ENCODE assay signal across 14 mouse cellular contexts in the genomic region with DNA sequence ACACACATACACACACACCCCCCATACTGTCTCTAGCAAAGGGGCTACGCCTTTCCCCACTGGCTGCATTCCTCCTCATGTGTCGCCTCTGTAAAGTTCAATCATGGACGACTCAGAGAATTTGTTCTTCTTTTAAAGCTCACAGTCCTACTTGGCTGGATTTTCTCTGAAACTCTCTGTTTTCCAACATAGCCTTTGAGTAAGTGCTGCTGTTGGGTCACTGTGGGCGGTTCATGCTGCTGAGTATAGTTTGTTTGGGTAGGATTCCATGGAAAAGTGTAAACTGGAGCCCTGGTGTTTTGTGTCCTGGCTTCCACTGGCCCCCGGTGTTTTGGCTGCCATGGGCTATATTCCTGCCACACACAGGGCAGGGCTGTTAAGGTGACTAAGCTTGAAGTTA.
DNase-seq lines count a peak whose midpoint lies in the region; ATAC-seq and TF ChIP-seq lines count a peak whose summit lies in the region.
"Had no signal": no experiment of that assay in that cellular context is flagged by ENCODE, and none has a peak within 500 bp of the region (broad histone marks: within the 10 kb centered on the region; RNA-seq: fewer than 3 reads in every experiment).

No protein-coding gene starts in this region.

- 83% methylated on average over 5 of the region's 5 CpGs for WGBS in forebrain, embryonic 10.5 days
- 77% methylated on average over 5 of the region's 5 CpGs for WGBS in forebrain, embryonic 12.5 days
- 48% methylated on average over 5 of the region's 5 CpGs for WGBS in lung, embryonic 15.5 days
- WGBS in lung, adult 2 months = 48% methylated on average over 5 of the region's 5 CpGs
- WGBS in intestine, embryonic 15.5 days = 61% methylated on average over 5 of the region's 5 CpGs
- 50% methylated on average over 5 of the region's 5 CpGs for WGBS in stomach, embryonic 15.5 days

- H3K9ac ChIP-seq in forebrain, embryonic 12.5 days = no peak overlapping the region
- H3K9ac ChIP-seq in lung, embryonic 15.5 days = no peak overlapping the region
- H3K9ac ChIP-seq in intestine, embryonic 15.5 days = no peak overlapping the region
- no peak overlapping the region for H3K9ac ChIP-seq in stomach, embryonic 15.5 days

- H3K4me1 ChIP-seq in forebrain, embryonic 10.5 days = peaks cover 5% of the 10 kb centered on the region; the same call in 1 of the 2 replicates
- H3K4me1 ChIP-seq in forebrain, embryonic 12.5 days = peaks cover 9% of the 10 kb centered on the region
- H3K4me1 ChIP-seq in lung, embryonic 15.5 days = peaks cover 28% of the 10 kb centered on the region
- H3K4me1 ChIP-seq in lung, adult 2 months (ENCODE audit: control insufficient read depth, insufficient read depth, low read length) = peaks cover 6% of the 10 kb centered on the region
- peaks cover 8% of the 10 kb centered on the region for H3K4me1 ChIP-seq in intestine, embryonic 15.5 days (replicated peaks)
- H3K4me1 ChIP-seq in stomach, embryonic 15.5 days = peaks cover 22% of the 10 kb centered on the region

- H3K4me2 ChIP-seq in forebrain, embryonic 12.5 days = no peak overlapping the region
- H3K4me2 ChIP-seq in lung, embryonic 15.5 days = no peak overlapping the region
- no peak overlapping the region for H3K4me2 ChIP-seq in intestine, embryonic 15.5 days (replicated peaks)
- H3K4me2 ChIP-seq in stomach, embryonic 15.5 days = no peak overlapping the region

- H3K27me3 ChIP-seq in forebrain, embryonic 10.5 days (ENCODE audit: poor library complexity, severe bottlenecking) = no peaks in the 10 kb centered on the region
- no peaks in the 10 kb centered on the region for H3K27me3 ChIP-seq in forebrain, embryonic 12.5 days
- no peaks in the 10 kb centered on the region for H3K27me3 ChIP-seq in lung, embryonic 15.5 days
- H3K27me3 ChIP-seq in intestine, embryonic 15.5 days (replicated peaks) = no peaks in the 10 kb centered on the region
- no peaks in the 10 kb centered on the region for H3K27me3 ChIP-seq in stomach, embryonic 15.5 days (replicated peaks)

- TF ChIP-seq POLR2A in lung, adult 2 months (IDR thresholded peaks at IDR 0.05; ENCODE audit: borderline replicate concordance, extremely low read depth, low read depth, low read length) = no peak

- ATAC-seq in forebrain, embryonic 12.5 days (ENCODE audit: low FRiP score) = no peak
- no peak for ATAC-seq in lung, embryonic 15.5 days (ENCODE audit: borderline replicate concordance, extremely low read depth, low FRiP score, low TSS enrichment)
- 0 out of 2 replicates have a peak, but pooled peaks have one; percentile 13 for ATAC-seq in intestine, embryonic 15.5 days
- no peak for ATAC-seq in stomach, embryonic 15.5 days (ENCODE audit: insufficient read depth, low FRiP score, low read depth)
- ATAC-seq: activated CD4-positive, CD25-positive, alpha-beta regulatory T cell, adult 4 months had no signal

- no peak for DNase-seq in forebrain, embryonic 10.5 days (ENCODE audit: extremely low spot score, low spot score)
- DNase-seq in lung, adult 2 months = no peak
- DNase-seq in left cerebral cortex, adult 18-20 months (ENCODE audit: low spot score in 2 of 2) = no peak
- no peak for DNase-seq in thymus, postnatal 0 days (ENCODE audit: low spot score)
- DNase-seq: cerebellum, postnatal 25 days; spleen, adult 18-20 months; thymus, postnatal 25 days had no signal

- TF ChIP-seq CTCF in lung, adult 2 months (IDR thresholded peaks at IDR 0.05; ENCODE audit: insufficient read depth, low read length) = no peak

- peaks cover 20% of the 10 kb centered on the region; the same call in 1 of the 2 replicates for H3K9me3 ChIP-seq in forebrain, embryonic 10.5 days
- H3K9me3 ChIP-seq in forebrain, embryonic 12.5 days = peaks cover 9% of the 10 kb centered on the region
- H3K9me3 ChIP-seq in lung, embryonic 15.5 days = no peaks in the 10 kb centered on the region
- H3K9me3 ChIP-seq in intestine, embryonic 15.5 days = no peaks in the 10 kb centered on the region
- no peaks in the 10 kb centered on the region for H3K9me3 ChIP-seq in stomach, embryonic 15.5 days

- H3K4me3 ChIP-seq in forebrain, embryonic 10.5 days = no peak overlapping the region
- no peak overlapping the region for H3K4me3 ChIP-seq in forebrain, embryonic 12.5 days (replicated peaks)
- no peak overlapping the region for H3K4me3 ChIP-seq in lung, embryonic 15.5 days
- no peak overlapping the region for H3K4me3 ChIP-seq in lung, adult 2 months (replicated peaks; ENCODE audit: extremely low read depth, low read depth, low read length)
- H3K4me3 ChIP-seq in intestine, embryonic 15.5 days (replicated peaks) = no peak overlapping the region
- no peak overlapping the region for H3K4me3 ChIP-seq in stomach, embryonic 15.5 days (replicated peaks)
- H3K4me3 ChIP-seq: heart, adult 2 months; left cerebral cortex, adult 2 months had no signal

- H3K36me3 ChIP-seq in forebrain, embryonic 10.5 days (replicated peaks) = peaks cover 34% of the 10 kb centered on the region
- H3K36me3 ChIP-seq in forebrain, embryonic 12.5 days (replicated peaks) = 0 out of 2 replicates have a peak, but pooled peaks cover under 1% of the 10 kb centered on the region
- 0 out of 2 replicates have a peak, but pooled peaks cover 3% of the 10 kb centered on the region for H3K36me3 ChIP-seq in lung, embryonic 15.5 days
- no peaks in the 10 kb centered on the region for H3K36me3 ChIP-seq in intestine, embryonic 15.5 days
- 0 out of 2 replicates have a peak, but pooled peaks cover under 1% of the 10 kb centered on the region for H3K36me3 ChIP-seq in stomach, embryonic 15.5 days

- peak overlapping the region; percentile 36; the same call in 1 of the 2 replicates for H3K27ac ChIP-seq in forebrain, embryonic 10.5 days
- H3K27ac ChIP-seq in forebrain, embryonic 12.5 days = no peak overlapping the region
- H3K27ac ChIP-seq in lung, embryonic 15.5 days = peak overlapping the region; percentile 52
- H3K27ac ChIP-seq in intestine, embryonic 15.5 days = 0 out of 2 replicates have a peak overlapping the region, but pooled peaks have one; percentile 17
- H3K27ac ChIP-seq in stomach, embryonic 15.5 days = peak overlapping the region; percentile 77
- H3K27ac ChIP-seq: heart, adult 2 months had no signal
